Mouse (Mus musculus): ENCODE measurements around the gene Dab2ip. TPM values are rescaled to one million over a fixed set of nuclear protein-coding genes. Genes with fewer than 3 reads are reported as not detected.
A peak's percentile ranks its signal among the peaks of the same experiment; 100 is the strongest.

Gene Dab2ip
- polyA plus RNA-seq, 1 experiment from 2014 or later, result 26.3 TPM

DNA sequence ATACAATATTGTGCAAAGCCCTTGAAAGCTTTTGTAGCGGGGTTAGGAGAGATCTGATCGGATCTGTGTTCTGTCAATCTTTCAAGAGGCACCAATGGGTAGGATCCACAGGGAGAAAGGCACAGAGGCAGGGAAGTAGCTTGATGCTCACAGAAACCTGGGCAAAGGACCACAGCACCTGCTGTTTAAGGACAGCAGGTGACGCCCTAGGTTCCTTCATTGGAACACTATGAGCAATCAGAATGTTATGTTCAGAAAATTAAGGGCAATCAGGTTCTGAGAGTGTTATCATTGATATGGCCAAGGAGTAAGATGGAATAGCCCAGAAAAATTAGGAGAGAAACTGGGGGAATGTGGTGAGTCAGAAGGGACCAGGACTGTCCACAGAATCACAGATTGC lies 18.6 kb downstream of the Dab2ip start:
- H3K4me3 ChIP-seq (ENCODE audit: low read length), result no peak overlapping the region
- 89% methylated on average over 3 of the region's 3 CpGs for WGBS
- no peaks in the 10 kb centered on the region for H3K9me3 ChIP-seq (ENCODE audit: low read length)
- H3K27me3 ChIP-seq (ENCODE audit: insufficient read depth, low read length), result no peaks in the 10 kb centered on the region
- no peak for ATAC-seq (ENCODE audit: low FRiP score, low TSS enrichment)
- H3K36me3 ChIP-seq (ENCODE audit: insufficient read depth, low read length), result no peaks in the 10 kb centered on the region
- peaks cover 7% of the 10 kb centered on the region for H3K4me1 ChIP-seq (ENCODE audit: insufficient read depth, low read length)
- H3K4me2 ChIP-seq (replicated peaks; ENCODE audit: low read depth, low read length), result no peak overlapping the region
- H3K9ac ChIP-seq (replicated peaks; ENCODE audit: low read length), result no peak overlapping the region
- no peak overlapping the region for H3K27ac ChIP-seq (ENCODE audit: low read length)

DNA sequence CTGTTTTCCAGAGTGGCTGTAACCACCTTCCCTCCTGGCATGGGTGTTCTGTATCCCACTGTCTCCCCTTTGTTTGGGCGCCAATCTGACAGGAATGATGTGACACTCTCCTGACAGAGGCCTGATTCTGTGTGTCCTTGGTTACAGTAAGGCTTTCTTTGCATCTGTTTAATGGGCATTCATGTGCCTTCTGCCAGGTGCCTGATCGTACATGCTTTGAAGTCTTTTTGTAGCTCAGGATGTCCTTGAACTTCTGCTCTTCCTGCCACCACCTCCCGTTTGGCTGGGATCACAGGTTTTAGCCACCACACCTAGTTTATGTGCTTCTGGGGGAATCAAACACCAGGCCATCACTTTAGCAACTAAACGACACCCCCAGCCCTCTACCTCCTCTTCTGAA lies 22.0 kb downstream of the Dab2ip start:
- H3K9ac ChIP-seq (replicated peaks; ENCODE audit: low read length), result no peak overlapping the region
- peaks cover 8% of the 10 kb centered on the region for H3K27me3 ChIP-seq (ENCODE audit: insufficient read depth, low read length)
- H3K4me1 ChIP-seq (ENCODE audit: insufficient read depth, low read length), result peaks cover 19% of the 10 kb centered on the region
- no peak overlapping the region for H3K4me2 ChIP-seq (replicated peaks; ENCODE audit: low read depth, low read length)
- no peak overlapping the region for H3K27ac ChIP-seq (ENCODE audit: low read length)
- no peaks in the 10 kb centered on the region for H3K9me3 ChIP-seq (ENCODE audit: low read length)
- H3K36me3 ChIP-seq (ENCODE audit: insufficient read depth, low read length), result no peaks in the 10 kb centered on the region
- no peak overlapping the region for H3K4me3 ChIP-seq (ENCODE audit: low read length)
- 67% methylated on average over 4 of the region's 4 CpGs for WGBS
- no peak for ATAC-seq (ENCODE audit: low FRiP score, low TSS enrichment)

DNA sequence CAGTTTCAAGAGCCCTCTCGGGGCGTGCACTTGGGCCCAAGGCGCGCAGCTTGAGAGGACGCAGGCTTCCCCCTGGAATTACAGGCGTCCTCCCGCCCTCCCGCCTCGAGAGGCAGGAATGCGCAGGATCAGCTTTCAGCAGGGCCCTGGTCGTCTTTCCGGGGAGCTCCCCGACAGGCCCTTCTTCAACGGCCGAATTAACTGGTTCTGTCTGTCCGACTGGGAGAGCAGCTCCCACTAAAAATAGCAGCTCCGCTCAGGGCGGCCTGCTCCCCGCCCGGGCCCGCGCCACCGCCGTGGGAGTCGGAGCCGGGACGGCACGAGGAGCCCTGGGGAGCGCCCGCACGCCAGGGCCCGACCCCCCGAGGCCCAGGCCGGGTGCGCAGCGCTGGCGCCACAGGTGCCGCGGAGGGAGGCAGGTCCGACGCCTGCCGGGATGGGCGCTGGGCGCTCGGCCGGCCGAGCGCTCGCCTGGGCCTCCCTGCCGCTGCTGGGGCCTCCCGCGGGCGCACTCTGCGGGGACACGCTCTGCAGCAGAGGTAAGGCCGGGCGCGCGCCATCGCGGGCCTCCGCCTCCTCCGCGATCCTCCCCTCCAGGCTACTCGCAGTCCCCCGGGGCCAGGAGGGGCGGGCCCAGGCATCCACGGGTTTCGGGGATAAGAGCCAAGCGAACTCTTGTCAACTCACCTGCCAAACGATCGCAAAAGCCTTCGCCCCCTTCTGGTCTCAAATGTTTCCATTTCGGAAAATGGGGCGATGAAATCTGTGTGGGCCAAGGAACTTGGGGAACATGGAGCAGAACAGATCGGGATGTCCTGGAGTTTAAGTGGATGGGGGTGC lies 23.7 kb downstream of the Dab2ip start:
- H3K27me3 ChIP-seq (ENCODE audit: insufficient read depth, low read length), result peaks cover 8% of the 10 kb centered on the region
- peak overlapping the region; percentile 84 for H3K27ac ChIP-seq (ENCODE audit: low read length)
- H3K9ac ChIP-seq (replicated peaks; ENCODE audit: low read length), result peak overlapping the region; percentile 86
- peak overlapping the region; percentile 97 for H3K4me2 ChIP-seq (replicated peaks; ENCODE audit: low read depth, low read length)
- no peaks in the 10 kb centered on the region for H3K36me3 ChIP-seq (ENCODE audit: insufficient read depth, low read length)
- no peaks in the 10 kb centered on the region for H3K9me3 ChIP-seq (ENCODE audit: low read length)
- H3K4me3 ChIP-seq (ENCODE audit: low read length), result peak overlapping the region; percentile 59
- peaks cover 19% of the 10 kb centered on the region for H3K4me1 ChIP-seq (ENCODE audit: insufficient read depth, low read length)
- peak; percentile 76 for ATAC-seq (ENCODE audit: low FRiP score, low TSS enrichment)
- WGBS, result under 1% methylated on average over 75 of the region's 76 CpGs

DNA sequence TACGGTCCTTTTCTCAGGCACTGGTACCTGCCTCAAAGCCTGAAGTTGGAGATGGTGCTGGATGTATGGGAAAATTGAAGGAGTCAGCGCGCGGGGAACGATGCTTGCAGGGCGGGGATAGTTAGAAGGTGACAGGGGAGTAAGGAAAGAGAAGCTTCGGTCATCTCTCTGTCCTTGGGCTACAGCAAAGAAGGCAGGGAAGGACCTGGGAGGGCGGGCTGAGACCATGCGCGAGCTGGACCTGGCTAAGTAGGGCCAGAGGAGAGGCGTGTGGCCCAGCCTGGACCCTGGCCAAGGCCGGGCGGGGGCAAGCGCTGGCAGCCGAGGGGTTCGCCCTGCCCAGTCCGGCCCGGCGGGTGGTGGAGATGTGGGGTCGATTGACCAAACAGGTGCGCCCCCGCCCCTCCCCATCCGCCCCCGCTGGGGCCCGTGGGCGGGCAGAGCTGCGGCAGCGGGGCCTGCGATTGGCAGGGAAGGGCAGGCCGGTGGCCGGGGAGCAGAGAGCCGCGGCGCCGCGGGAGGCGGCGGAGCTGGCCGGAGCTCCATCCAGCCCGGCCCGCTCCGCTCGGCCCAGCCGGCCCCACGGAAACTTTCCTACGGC lies 24.4 kb downstream of the Dab2ip start:
- H3K27me3 ChIP-seq (ENCODE audit: insufficient read depth, low read length), result peaks cover 8% of the 10 kb centered on the region
- H3K4me3 ChIP-seq (ENCODE audit: low read length), result peak overlapping the region; percentile 59

GRCm38 (mm10) chr2:35583406-35583805 lies 25.3 kb downstream of the Dab2ip start:
- Histone ChIP-seq H3K27ac (ENCODE audit: low read length) (no peak overlapping the region), H3K9ac (replicated peaks; ENCODE audit: low read length) (no peak overlapping the region), H3K4me1 (ENCODE audit: insufficient read depth, low read length) (peaks cover 22% of the 10 kb centered on the region), H3K27me3 (ENCODE audit: insufficient read depth, low read length) (peaks cover 8% of the 10 kb centered on the region), H3K4me2 (replicated peaks; ENCODE audit: low read depth, low read length) (peak overlapping the region; percentile 97), H3K9me3 (ENCODE audit: low read length) (no peaks in the 10 kb centered on the region), H3K36me3 (ENCODE audit: insufficient read depth, low read length) (no peaks in the 10 kb centered on the region), H3K4me3 (ENCODE audit: low read length) (peak overlapping the region; percentile 59)
- WGBS, result 61% methylated on average over 5 of the region's 5 CpGs
- no peak for ATAC-seq (ENCODE audit: low FRiP score, low TSS enrichment)

More for the DNA sequence above, 24.4 kb downstream of the Dab2ip start:
- peak overlapping the region; percentile 86 for H3K9ac ChIP-seq (replicated peaks; ENCODE audit: low read length)
- WGBS, result under 1% methylated on average over 46 of the region's 46 CpGs
- ATAC-seq (ENCODE audit: low FRiP score, low TSS enrichment), result peak; percentile 81
- H3K9me3 ChIP-seq (ENCODE audit: low read length), result no peaks in the 10 kb centered on the region
- peak overlapping the region; percentile 84 for H3K27ac ChIP-seq (ENCODE audit: low read length)
- H3K4me2 ChIP-seq (replicated peaks; ENCODE audit: low read depth, low read length), result peak overlapping the region; percentile 97
- H3K4me1 ChIP-seq (ENCODE audit: insufficient read depth, low read length), result peaks cover 19% of the 10 kb centered on the region
- no peaks in the 10 kb centered on the region for H3K36me3 ChIP-seq (ENCODE audit: insufficient read depth, low read length)

DNA sequence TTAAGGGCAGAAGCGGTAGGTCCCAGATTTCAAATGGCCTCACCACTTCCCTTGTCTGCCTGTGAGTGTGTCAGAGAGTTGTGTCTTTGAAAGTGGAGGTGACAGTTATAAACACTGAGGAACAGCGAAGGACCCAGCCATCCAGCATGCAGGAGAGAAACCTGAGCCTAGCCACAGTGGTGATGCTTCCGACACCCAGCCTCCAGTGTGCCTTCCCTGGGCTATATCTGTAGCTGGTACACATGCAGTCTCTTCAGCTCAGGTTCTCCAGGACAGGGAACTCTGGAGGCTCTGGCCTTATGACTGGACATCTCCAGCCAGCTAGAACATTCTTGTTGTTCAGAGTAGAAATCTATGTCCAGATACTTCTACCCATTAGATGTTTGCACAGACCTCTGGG lies 25.9 kb downstream of the Dab2ip start:
- Histone ChIP-seq H3K36me3 (ENCODE audit: insufficient read depth, low read length) (no peaks in the 10 kb centered on the region), H3K9ac (replicated peaks; ENCODE audit: low read length) (no peak overlapping the region), H3K4me1 (ENCODE audit: insufficient read depth, low read length) (peaks cover 22% of the 10 kb centered on the region), H3K9me3 (ENCODE audit: low read length) (no peaks in the 10 kb centered on the region), H3K27ac (ENCODE audit: low read length) (no peak overlapping the region), H3K4me3 (ENCODE audit: low read length) (no peak overlapping the region), H3K4me2 (replicated peaks; ENCODE audit: low read depth, low read length) (no peak overlapping the region), H3K27me3 (ENCODE audit: insufficient read depth, low read length) (peaks cover 8% of the 10 kb centered on the region)
- no peak for ATAC-seq (ENCODE audit: low FRiP score, low TSS enrichment)
- WGBS, result 81% methylated on average over 3 of the region's 3 CpGs

DNA sequence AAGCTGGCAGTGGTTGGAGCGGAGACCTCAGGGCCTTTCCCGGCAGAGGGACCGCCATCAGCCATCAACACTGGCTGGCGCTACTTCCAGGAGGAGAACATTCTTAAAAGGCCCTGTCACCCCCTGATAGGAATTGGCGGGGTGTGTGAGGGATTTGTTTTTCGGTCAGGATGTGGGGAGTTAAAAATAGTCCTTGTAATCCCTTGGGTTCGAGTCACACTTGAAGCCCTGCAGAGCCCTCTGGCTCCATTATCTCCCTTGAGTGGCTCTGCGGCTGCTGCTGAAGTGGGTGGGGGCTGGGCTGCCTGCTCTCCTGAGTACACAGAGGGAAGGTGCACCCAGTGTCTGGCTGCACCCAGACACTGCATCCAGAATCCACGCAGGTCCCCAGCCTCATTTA lies 30.3 kb downstream of the Dab2ip start:
- Histone ChIP-seq H3K9me3 (ENCODE audit: low read length) (no peaks in the 10 kb centered on the region), H3K27ac (ENCODE audit: low read length) (no peak overlapping the region), H3K27me3 (ENCODE audit: insufficient read depth, low read length) (peaks cover 7% of the 10 kb centered on the region), H3K4me1 (ENCODE audit: insufficient read depth, low read length) (peaks cover 27% of the 10 kb centered on the region), H3K4me2 (replicated peaks; ENCODE audit: low read depth, low read length) (no peak overlapping the region), H3K9ac (replicated peaks; ENCODE audit: low read length) (peak overlapping the region; percentile 33; the same call in 1 of the 2 replicates), H3K36me3 (ENCODE audit: insufficient read depth, low read length) (no peaks in the 10 kb centered on the region), H3K4me3 (ENCODE audit: low read length) (no peak overlapping the region)
- 48% methylated on average over 9 of the region's 9 CpGs for WGBS
- ATAC-seq (ENCODE audit: low FRiP score, low TSS enrichment), result no peak

GRCm38 (mm10) chr2:35589385-35589784 lies 31.3 kb downstream of the Dab2ip start:
- 72% methylated on average over 10 of the region's 10 CpGs for WGBS
- peaks cover 23% of the 10 kb centered on the region for H3K4me1 ChIP-seq (ENCODE audit: insufficient read depth, low read length)
- ATAC-seq (ENCODE audit: low FRiP score, low TSS enrichment), result no peak

GRCm38 (mm10) chr2:35589800-35590199 lies 31.7 kb downstream of the Dab2ip start:
- H3K27me3 ChIP-seq (ENCODE audit: insufficient read depth, low read length), result no peaks in the 10 kb centered on the region
- no peak overlapping the region for H3K27ac ChIP-seq (ENCODE audit: low read length)
- H3K9me3 ChIP-seq (ENCODE audit: low read length), result no peaks in the 10 kb centered on the region
- WGBS, result 71% methylated on average over 4 of the region's 4 CpGs
- no peak overlapping the region for H3K9ac ChIP-seq (replicated peaks; ENCODE audit: low read length)
- no peaks in the 10 kb centered on the region for H3K36me3 ChIP-seq (ENCODE audit: insufficient read depth, low read length)
- ATAC-seq (ENCODE audit: low FRiP score, low TSS enrichment), result peak; percentile 69
- H3K4me1 ChIP-seq (ENCODE audit: insufficient read depth, low read length), result peaks cover 24% of the 10 kb centered on the region
- H3K4me3 ChIP-seq (ENCODE audit: low read length), result no peak overlapping the region
- H3K4me2 ChIP-seq (replicated peaks; ENCODE audit: low read depth, low read length), result no peak overlapping the region

More at GRCm38 (mm10) chr2:35589385-35589784, 31.3 kb downstream of the Dab2ip start:
- no peak overlapping the region for H3K4me2 ChIP-seq (replicated peaks; ENCODE audit: low read depth, low read length)
- no peaks in the 10 kb centered on the region for H3K9me3 ChIP-seq (ENCODE audit: low read length)
- no peak overlapping the region for H3K4me3 ChIP-seq (ENCODE audit: low read length)
- H3K27ac ChIP-seq (ENCODE audit: low read length), result no peak overlapping the region
- no peaks in the 10 kb centered on the region for H3K27me3 ChIP-seq (ENCODE audit: insufficient read depth, low read length)
- no peaks in the 10 kb centered on the region for H3K36me3 ChIP-seq (ENCODE audit: insufficient read depth, low read length)
- no peak overlapping the region for H3K9ac ChIP-seq (replicated peaks; ENCODE audit: low read length)
